Mouse (Mus musculus) limb, embryonic 13.5 days (tissue): ENCODE data around the gene Zfp672. TPM values are rescaled to one million over a fixed set of nuclear protein-coding genes. Genes with fewer than 3 reads are reported as not detected.

Experiments
- ATAC-seq: fragments of 200-750 bp; cut with Nextera tagmentation; 2 replicates; pipeline ENCODE4 v1.8.0; 2017; ENCODE audit warnings: low read depth, moderate number of reproducible peaks, moderate TSS enrichment; ENCODE audit not compliant: low FRiP score
- H3K27ac ChIP-seq: fragments of 300-500 bp; sonication (generic); 2 replicates; pipeline ENCODE4 v1.5.1; 2015; ENCODE audit warnings: inconsistent platforms, mild to moderate bottlenecking, moderate library complexity
- H3K27me3 ChIP-seq: fragments of 300-500 bp; sonication (generic); 2 replicates; pipeline ENCODE4 v1.6.1; 2015; ENCODE audit warnings: mild to moderate bottlenecking, inconsistent platforms
- H3K36me3 ChIP-seq: fragments of 300-500 bp; sonication (generic); 2 replicates; pipeline ENCODE4 v1.6.1; 2015; ENCODE audit warnings: inconsistent platforms, mild to moderate bottlenecking, moderate library complexity
- H3K4me1 ChIP-seq: fragments of 300-500 bp; sonication (generic); 2 replicates; pipeline ENCODE4 v1.6.1; 2015; ENCODE audit warnings: inconsistent platforms
- H3K4me2 ChIP-seq: fragments of 300-500 bp; sonication (generic); replicated peaks from 2 replicates; pipeline ENCODE4 v1.6.1; 2015; ENCODE audit warnings: inconsistent platforms, mild to moderate bottlenecking, moderate library complexity
- H3K4me3 ChIP-seq: fragments of 300-500 bp; sonication (generic); 2 replicates; pipeline ENCODE4 v1.5.1; 2015; ENCODE audit warnings: moderate library complexity, mild to moderate bottlenecking, inconsistent platforms
- H3K9ac ChIP-seq: fragments of 300-500 bp; sonication (generic); 2 replicates; pipeline ENCODE4 v1.6.1; 2015; ENCODE audit warnings: mild to moderate bottlenecking, inconsistent platforms
- H3K9me3 ChIP-seq: fragments of 300-500 bp; sonication (generic); 2 replicates; pipeline ENCODE4 v1.6.1; 2016; ENCODE audit warnings: inconsistent platforms
- WGBS: fragments of 180-500 bp; shearing (Covaris S2); methylation state at CpG from one replicate; pipeline ENCODE4 v1.1.7; 2015; 5-methylcytosine and 5-hydroxymethylcytosine counted together
- polyA plus RNA-seq: library from polyadenylated mRNA; unstranded; fragments of >200 nt; fragmentation: Nextera tagmentation; extraction: Ambion mirVana; gene quantifications from 2 replicates; pipeline ENCODE4 v1.2.1, GENCODE M21; 2015

Zfp672 gene
- polyA plus RNA-seq, 1 experiment from 2014 or later = 38.8 TPM

DNA sequence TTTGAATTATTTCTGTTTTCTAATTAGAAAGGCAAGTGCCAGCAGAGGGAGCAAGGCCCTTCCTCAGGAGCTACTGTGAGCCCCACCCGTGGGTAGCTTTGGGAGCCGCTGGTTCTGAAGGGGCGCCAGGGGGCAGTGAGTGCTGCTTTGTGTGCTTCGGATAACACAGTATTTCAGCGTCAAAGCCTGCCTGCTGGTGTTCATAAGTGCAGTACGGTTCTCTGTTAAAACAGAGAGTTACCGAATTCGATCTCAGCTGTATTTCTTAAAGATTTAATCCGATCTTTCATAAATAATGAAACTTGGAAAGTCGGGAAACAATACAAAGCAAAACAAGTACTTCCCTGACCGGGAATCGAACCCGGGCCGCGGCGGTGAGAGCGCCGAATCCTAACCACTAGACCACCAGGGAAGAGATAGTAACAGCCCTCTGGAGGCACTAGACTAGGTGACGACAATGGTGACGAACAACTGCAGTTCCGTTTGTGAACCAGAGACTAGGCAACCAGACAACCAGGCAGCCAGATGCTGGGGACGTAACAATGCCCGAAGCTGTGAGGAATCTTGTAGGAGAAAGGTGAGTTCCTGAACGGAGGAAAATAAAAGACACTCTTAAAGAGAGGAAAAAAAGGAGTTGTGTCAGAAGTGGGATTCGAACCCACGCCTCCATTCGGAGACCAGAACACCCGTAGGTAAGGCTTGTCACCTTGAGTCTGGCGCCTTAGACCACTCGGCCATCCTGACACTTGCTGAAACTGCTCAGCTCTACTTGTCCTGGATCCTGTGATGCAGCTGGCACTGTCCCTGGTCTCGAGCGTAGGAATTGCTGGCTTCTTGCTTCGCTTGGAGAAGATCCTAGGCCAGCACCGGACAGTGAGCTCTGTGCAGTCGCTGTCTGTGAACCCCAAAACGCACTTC lies 28.0 kb downstream of the Zfp672 start:
- Histone ChIP-seq H3K4me3 (peak overlapping the region; percentile 60), H3K27ac (peak overlapping the region; percentile 92), H3K4me1 (peaks cover 20% of the 10 kb centered on the region), H3K4me2 (peak overlapping the region; percentile 58), H3K9ac (peak overlapping the region; percentile 69), H3K36me3 (no peaks in the 10 kb centered on the region), H3K9me3 (no peaks in the 10 kb centered on the region), H3K27me3 (no peaks in the 10 kb centered on the region)
- WGBS = under 1% methylated on average over 36 of the region's 36 CpGs
- peak; percentile 90 for ATAC-seq

DNA sequence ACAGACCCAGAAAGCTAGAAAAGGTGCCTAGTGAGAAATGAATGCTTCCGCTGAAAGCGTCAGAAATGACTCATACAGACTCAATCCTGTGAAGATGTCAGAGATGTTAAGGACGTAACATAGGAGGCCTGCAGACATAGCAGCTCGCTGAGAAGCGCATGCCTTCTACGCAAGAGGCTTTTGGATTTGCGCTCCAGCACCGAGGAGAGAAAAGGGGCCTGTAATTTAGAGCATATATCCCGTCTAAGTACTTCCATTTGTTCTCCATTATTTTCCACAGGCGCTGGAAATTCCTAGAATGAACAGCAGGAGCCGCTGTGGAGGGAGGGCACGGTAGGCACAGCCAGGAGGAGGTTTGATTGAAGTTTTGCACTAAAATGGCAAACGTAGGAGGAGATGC lies 29.1 kb downstream of the Zfp672 start:
- Histone ChIP-seq H3K36me3 (no peaks in the 10 kb centered on the region), H3K4me3 (peak overlapping the region; percentile 60), H3K27me3 (no peaks in the 10 kb centered on the region), H3K9ac (peak overlapping the region; percentile 32; the same call in 1 of the 2 replicates), H3K4me1 (peaks cover 16% of the 10 kb centered on the region), H3K27ac (no peak overlapping the region), H3K4me2 (peak overlapping the region; percentile 58), H3K9me3 (no peaks in the 10 kb centered on the region)
- WGBS = 11% methylated on average over 13 of the region's 13 CpGs
- 0 out of 2 replicates have a peak, but pooled peaks have one; percentile 10 for ATAC-seq

DNA sequence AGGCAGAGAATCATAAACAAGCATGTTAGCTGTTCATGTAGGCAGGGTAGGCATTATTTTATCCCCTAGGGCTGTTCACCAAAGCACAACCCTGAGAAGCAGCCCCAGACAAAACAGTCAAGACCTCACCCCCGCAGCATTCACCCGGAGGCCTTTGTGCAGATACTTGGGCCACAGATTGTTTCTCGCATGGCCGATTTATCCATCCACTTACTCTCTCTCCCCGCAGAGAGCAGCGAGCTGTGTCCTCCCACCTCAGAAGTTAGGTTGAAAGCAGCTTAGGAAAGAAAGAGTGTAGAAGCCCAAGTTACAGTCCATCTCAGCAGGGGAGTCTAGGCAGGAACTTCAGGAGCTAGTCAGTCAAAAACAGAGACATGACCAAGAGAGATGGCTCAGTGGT lies 32.7 kb downstream of the Zfp672 start:
- Histone ChIP-seq H3K27ac (no peak overlapping the region), H3K9ac (no peak overlapping the region), H3K4me2 (no peak overlapping the region), H3K36me3 (no peaks in the 10 kb centered on the region), H3K4me1 (peaks cover 10% of the 10 kb centered on the region), H3K9me3 (no peaks in the 10 kb centered on the region; the same call in 1 of the 2 replicates), H3K27me3 (no peaks in the 10 kb centered on the region), H3K4me3 (no peak overlapping the region)
- ATAC-seq = no peak
- WGBS = 83% methylated on average over 6 of the region's 6 CpGs

DNA sequence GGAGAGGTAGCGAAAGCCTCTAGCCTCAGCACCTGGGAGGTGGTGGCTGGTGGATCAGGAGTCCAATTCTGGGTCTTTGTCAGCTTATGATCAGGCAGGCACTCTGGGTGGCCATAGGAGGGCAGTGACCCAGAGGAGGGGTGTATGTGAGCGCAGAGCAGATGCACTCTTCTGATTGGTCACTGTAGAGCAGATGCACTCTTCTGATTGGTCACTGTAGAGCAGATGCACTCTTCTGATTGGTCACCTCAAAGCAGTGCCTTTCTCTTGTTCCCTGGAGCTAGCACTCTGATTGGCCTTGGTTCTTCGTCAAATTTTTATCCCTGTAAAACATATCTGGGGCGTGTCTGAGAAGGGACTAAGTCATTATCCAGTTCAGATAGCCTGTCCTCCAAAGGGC lies 37.3 kb downstream of the Zfp672 start:
- WGBS = 49% methylated on average over 4 of the region's 4 CpGs
- no peak overlapping the region for H3K9ac ChIP-seq

DNA sequence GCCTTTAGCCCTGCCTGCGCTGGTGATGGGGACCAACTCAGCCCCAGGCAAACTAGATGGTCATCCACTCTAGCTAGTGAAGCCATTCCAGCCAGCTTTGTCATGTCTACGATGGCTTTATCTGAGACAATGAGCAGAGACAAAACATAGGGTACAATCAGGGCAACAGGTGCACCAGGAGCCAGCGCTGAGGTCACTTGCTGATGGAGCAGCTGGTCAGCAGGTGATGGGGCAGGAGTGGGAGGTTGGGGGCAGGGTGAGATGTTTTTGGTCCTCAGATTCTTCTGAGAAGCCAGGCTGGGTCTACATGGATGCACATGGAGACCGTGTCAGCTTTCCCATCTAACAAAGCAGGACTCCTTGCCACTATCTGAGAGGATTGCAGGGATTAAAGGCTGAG lies 39.3 kb downstream of the Zfp672 start:
- Histone ChIP-seq H3K9me3 (no peaks in the 10 kb centered on the region; the same call in 1 of the 2 replicates), H3K9ac (no peak overlapping the region), H3K4me3 (no peak overlapping the region), H3K4me2 (no peak overlapping the region), H3K4me1 (no peaks in the 10 kb centered on the region), H3K27ac (no peak overlapping the region), H3K27me3 (no peaks in the 10 kb centered on the region), H3K36me3 (no peaks in the 10 kb centered on the region)
- no peak for ATAC-seq
- WGBS = 79% methylated on average over 4 of the region's 4 CpGs

More for the DNA sequence above, 37.3 kb downstream of the Zfp672 start:
- ATAC-seq = no peak
- Histone ChIP-seq H3K36me3 (no peaks in the 10 kb centered on the region), H3K27me3 (no peaks in the 10 kb centered on the region), H3K9me3 (no peaks in the 10 kb centered on the region; the same call in 1 of the 2 replicates), H3K27ac (no peak overlapping the region), H3K4me1 (no peaks in the 10 kb centered on the region), H3K4me3 (no peak overlapping the region), H3K4me2 (no peak overlapping the region)

DNA sequence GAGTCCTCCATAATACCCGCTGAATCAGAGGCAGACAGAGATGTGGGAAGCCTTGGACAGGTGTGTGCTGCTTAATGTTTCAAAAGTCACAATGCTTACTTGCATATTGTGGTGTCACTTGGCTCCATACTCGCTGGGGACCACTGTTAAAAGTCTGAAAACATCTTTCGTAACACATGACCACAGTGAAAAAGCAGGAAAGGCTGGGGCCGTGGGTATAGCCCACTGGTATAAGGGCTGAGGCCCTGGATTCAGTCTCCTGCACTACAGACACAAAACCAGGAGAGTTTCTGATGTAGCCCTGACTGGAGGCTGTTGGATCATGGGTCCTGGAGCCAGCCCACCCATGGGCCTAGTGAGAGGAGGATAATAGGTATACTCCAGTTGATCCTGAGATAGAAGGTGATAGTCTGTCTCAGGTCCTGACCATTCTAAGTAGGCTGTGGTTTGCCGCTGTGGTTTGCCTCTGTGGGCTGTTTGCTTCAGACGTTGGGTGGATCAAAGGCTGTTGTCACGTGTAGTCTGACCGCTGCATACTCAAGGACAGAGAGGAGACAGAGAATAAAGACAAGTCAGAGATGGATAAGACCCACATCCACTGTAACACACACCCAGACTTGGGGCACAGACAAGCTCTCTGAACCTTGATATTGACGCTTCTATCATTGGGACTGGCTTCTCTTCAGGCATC lies 40.0 kb downstream of the Zfp672 start:
- Histone ChIP-seq H3K4me3 (no peak overlapping the region), H3K27ac (no peak overlapping the region), H3K27me3 (no peaks in the 10 kb centered on the region), H3K9me3 (no peaks in the 10 kb centered on the region; the same call in 1 of the 2 replicates), H3K4me2 (no peak overlapping the region), H3K36me3 (no peaks in the 10 kb centered on the region), H3K9ac (no peak overlapping the region), H3K4me1 (no peaks in the 10 kb centered on the region)
- WGBS = 71% methylated on average over 9 of the region's 9 CpGs
- ATAC-seq = no peak

DNA sequence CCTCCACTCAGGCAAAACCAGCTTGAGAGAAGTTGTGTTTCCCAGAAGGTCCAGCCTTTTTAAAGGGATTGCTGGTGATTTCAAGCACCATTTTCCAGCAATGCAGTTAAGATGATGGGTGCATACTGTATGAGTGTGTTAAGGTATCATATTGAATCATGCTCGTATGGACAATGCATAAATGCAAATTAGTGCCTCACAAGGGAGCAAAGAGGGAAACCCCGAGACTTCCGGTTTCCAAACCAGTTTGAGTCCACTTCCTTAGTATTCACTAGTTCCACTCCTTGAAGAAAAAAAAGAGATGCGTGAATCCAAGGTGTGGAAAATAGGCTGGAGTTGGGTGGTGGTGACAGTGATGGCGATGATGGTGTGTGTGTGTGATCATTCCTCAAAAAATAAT lies 47.6 kb downstream of the Zfp672 start:
- Histone ChIP-seq H3K9ac (no peak overlapping the region), H3K4me1 (no peaks in the 10 kb centered on the region), H3K9me3 (no peaks in the 10 kb centered on the region), H3K27ac (no peak overlapping the region), H3K36me3 (no peaks in the 10 kb centered on the region), H3K27me3 (peaks cover 7% of the 10 kb centered on the region; the same call in 1 of the 2 replicates), H3K4me2 (no peak overlapping the region), H3K4me3 (no peak overlapping the region)
- ATAC-seq = no peak
- WGBS = 84% methylated on average over 5 of the region's 5 CpGs

DNA sequence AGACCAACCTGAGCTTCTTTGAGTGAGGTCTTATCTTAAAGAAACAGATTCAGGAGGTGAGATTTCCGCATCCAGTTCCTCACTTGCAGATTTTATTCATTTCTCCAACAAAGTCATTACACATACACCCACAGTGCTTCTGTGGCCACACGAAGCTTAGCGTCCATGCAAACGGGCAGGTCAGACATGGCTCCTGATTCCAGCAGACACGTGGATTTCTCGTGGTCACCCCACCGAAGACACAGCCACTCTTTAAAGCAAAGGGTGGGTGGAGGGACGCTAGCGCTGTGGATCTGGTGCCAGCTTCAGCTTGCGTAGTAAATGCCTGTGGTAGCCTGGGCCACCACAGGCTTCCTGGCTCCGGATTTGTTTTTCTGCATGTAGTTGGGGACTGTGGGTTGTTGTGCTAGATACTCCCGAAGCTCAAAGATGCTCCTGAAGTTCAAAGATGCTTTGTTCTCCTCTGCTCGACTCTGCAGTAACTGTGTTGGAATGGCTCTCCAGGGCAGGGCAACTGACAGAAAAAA lies 48.1 kb downstream of the Zfp672 start:
- H3K36me3 ChIP-seq = no peaks in the 10 kb centered on the region
- no peaks in the 10 kb centered on the region for H3K4me1 ChIP-seq
- peaks cover 7% of the 10 kb centered on the region; the same call in 1 of the 2 replicates for H3K27me3 ChIP-seq
- 85% methylated on average over 13 of the region's 13 CpGs for WGBS
- H3K27ac ChIP-seq = no peak overlapping the region
- H3K4me2 ChIP-seq = no peak overlapping the region
- H3K9me3 ChIP-seq = no peaks in the 10 kb centered on the region
- ATAC-seq = no peak
- H3K9ac ChIP-seq = no peak overlapping the region
- no peak overlapping the region for H3K4me3 ChIP-seq

DNA sequence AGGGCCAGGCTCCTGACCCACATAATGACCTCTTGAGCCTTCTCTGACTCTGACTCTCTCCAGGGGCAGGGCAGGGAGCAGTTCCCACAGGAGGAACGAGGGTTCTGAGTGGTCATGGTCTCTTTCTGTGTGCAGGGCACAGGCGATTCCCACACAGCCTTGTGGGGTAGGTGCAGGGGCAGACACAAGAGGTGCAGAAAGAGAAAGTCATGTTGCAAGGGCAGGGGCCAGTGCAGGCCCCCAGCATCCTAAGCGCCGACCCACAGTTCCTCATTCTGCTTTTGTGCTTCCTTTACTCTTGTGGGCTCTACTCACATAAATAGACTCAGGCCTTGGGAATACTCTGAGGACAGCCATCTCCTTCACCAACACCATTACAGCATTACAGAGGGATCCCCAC lies 54.4 kb downstream of the Zfp672 start:
- 0 out of 2 replicates have a peak, but pooled peaks cover 4% of the 10 kb centered on the region for H3K27me3 ChIP-seq
- H3K9me3 ChIP-seq = no peaks in the 10 kb centered on the region
- no peak overlapping the region for H3K4me2 ChIP-seq
- H3K4me3 ChIP-seq = no peak overlapping the region
- H3K4me1 ChIP-seq = no peaks in the 10 kb centered on the region
- no peak overlapping the region for H3K9ac ChIP-seq
- 74% methylated on average over 4 of the region's 4 CpGs for WGBS
- ATAC-seq = no peak
- H3K27ac ChIP-seq = no peak overlapping the region
- H3K36me3 ChIP-seq = no peaks in the 10 kb centered on the region

DNA sequence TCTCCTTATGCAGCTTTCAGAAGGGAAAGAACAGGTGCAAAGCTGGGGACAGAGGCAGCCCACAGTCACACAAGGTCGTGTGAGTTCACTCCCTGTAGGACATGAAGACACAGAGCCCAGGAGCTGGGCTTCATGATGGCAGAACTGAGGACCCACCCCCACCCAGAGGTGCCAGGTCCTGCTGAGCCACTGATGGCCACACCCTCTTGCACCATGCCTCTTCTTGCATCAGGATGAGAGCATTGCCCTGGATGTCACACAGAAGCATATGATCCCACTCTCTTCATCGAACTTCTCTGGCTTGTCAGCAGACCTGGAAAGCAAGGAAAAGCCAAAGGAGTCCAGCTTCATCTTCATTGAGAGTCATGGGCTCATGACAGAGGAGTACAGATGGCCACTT lies 55.6 kb downstream of the Zfp672 start, which contains the start of gene 4930438A08Rik:
4930438A08Rik (plus strand) TSS at position 228 of the 400 bp plus-strand sequence.
- H3K36me3 ChIP-seq = no peaks in the 10 kb centered on the region
- H3K4me2 ChIP-seq = no peak within 1 kb of the TSS
- H3K9me3 ChIP-seq = no peaks in the 10 kb centered on the region
- H3K4me3 ChIP-seq = no peak within 1 kb of the TSS
- WGBS = 52% methylated on average over 2 of the region's 2 CpGs
- 0 out of 2 replicates have a peak, but pooled peaks cover 4% of the 10 kb centered on the region for H3K27me3 ChIP-seq
- ATAC-seq = no peak
- no peak within 1 kb of the TSS for H3K27ac ChIP-seq
- no peaks in the 10 kb centered on the region for H3K4me1 ChIP-seq
- H3K9ac ChIP-seq = no peak within 1 kb of the TSS

DNA sequence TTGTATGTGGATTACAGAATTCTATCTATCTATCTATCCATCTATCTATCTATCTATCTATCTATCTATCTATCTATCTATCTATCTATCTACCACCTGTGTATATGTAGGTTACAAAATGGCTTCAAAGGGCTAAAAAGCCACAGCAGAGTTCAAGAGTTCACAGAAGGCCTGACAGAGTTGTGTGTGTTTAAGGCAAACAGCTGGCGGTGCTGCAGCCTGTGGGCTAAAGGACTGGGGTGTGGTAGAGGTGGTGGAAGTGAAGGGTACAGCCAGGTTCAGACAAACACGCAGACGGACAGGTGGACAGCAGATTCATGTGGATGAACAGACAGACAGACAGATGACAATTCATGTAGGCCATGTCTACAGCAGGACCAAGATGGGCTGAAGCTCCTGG lies 61.9 kb downstream of the Zfp672 start:
- no peak for ATAC-seq
- no peak overlapping the region for H3K27ac ChIP-seq
- no peaks in the 10 kb centered on the region for H3K27me3 ChIP-seq
- no peaks in the 10 kb centered on the region for H3K4me1 ChIP-seq
- no peak overlapping the region for H3K4me3 ChIP-seq
- H3K9me3 ChIP-seq = no peaks in the 10 kb centered on the region
- 83% methylated on average over 3 of the region's 3 CpGs for WGBS
- H3K36me3 ChIP-seq = no peaks in the 10 kb centered on the region
- H3K9ac ChIP-seq = no peak overlapping the region
- H3K4me2 ChIP-seq = no peak overlapping the region
